Mouse (Mus musculus) olfactory bulb, adult 2 months (tissue): ENCODE measurements around the gene Ocel1.

ENCODE experiments used
- CTCF ChIP-seq: fragments of 200-500 bp; IDR thresholded peaks from 2 replicates; pipeline ENCODE4 v1.5.1; 2012; ENCODE audit warnings: low read depth, mild to moderate bottlenecking, low read length, moderate library complexity; ENCODE audit not compliant: insufficient read depth
- POLR2A ChIP-seq: fragments of 200-500 bp; IDR thresholded peaks from 2 replicates; pipeline ENCODE4 v1.6.1; 2012; ENCODE audit warnings: mild to moderate bottlenecking, low read depth, low read length, moderate library complexity; ENCODE audit not compliant: insufficient read depth

GRCm38 (mm10) chr8:71367529-71368176 is 3.4 kb upstream of the Ocel1 start:
- TF ChIP-seq CTCF (no peak), POLR2A (no peak)
